Mouse (Mus musculus) mature B cell (primary cell): ENCODE measurements around the gene Krt73.

Experiments used
- in situ Hi-C: fragments of 300-500 bp; cut with MboI; formaldehyde crosslinking; loops from 2 replicates; pipeline ENCODE4 v1.14.3; 2019

Krt73 gene

DNA sequence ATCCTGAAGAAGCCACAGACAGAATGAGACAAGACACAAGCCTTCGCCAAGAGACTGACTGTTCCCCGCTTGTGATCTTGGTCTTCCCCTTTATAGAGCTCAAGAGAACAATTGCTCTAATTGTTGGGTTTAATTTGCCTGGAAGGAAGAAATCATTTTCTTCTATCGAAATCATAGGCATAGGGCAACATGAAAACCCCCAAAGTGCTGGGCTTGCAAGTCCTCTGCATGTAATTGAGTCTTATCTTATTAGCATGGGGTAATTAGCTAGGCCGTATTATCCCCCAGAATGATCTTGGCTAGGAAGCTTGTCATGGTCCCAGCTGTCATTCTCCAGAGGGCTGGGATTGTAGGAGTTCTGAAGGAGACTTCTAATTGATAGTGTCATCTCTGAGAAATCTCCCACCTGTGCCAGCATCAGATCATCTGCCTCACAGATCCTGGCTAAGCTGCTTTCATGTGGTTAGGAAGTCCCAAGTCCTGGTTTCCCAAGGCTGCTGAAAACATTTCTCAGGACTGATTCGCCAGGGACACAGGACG is at the start of gene Krt73:
Krt73 (minus strand) TSS at position 51 of the 540 bp plus-strand sequence.
- in situ Hi-C loops: no loop called here

DNA sequence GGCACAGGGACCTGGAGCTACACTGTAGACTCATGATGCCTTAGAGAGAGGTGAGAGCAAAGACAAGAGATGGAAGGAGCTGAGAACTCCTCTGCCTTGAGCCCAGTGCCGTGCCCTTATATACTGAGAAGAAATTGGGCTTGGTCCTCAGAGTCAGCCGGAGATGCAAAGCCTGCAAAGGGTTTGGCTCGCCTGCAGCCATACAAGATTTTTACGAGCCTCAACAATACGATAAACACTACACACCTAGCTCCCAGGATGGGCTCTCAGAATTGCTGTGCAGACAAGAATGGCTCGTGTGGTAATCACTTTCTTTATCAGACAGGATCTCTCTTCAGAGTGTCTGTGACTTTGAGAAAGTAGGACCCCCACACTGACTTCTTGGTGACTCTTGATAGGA is 48.5 kb upstream of the Krt73 start, which contains the start of gene Krt1:
Krt1 (minus strand) TSS at position 101 of the 400 bp plus-strand sequence.
- in situ Hi-C loops: no loop called here

DNA sequence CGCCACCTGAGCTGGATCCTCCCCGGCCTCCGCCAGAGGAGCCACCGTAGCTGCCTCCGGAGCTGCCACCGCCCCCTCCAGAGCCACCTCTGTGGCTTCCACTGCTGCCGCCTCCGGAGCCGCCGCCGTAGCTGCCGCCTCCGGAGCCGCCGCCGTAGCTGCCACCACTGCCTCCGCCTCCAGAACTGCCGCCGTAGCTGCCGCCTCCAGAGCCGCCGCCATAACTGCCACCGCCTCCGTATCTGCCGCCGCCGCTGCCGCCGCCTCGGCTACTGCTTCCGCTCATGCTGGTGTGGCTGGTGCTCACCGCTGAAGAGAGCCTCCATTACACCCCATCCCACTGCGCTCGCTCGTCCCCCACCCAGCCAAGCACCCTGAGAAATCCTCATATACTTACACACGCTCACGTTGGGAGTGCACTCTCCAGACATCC is 43.8 kb upstream of the Krt73 start:
- in situ Hi-C loops: no loop called here

DNA sequence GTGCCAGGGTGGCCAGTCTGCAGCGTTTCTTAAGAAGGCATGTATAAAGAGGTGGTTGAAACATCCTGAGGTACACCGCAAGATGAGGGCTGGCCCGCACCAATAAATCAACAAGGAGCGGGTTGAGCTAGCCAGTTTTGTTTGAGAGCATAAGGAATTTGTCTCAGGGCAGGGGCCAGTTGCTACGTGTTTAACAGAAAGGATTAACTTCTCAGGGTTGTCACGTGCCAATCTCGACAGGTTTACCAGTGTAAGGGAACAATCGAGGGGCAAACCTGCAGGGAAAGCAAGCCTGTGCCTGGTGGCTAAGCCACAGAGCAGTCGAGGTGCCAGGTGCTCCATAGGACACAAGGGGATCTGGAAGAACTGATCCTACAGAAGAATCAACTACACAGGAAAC is 41.0 kb upstream of the Krt73 start:
- in situ Hi-C loops: no loop called here

DNA sequence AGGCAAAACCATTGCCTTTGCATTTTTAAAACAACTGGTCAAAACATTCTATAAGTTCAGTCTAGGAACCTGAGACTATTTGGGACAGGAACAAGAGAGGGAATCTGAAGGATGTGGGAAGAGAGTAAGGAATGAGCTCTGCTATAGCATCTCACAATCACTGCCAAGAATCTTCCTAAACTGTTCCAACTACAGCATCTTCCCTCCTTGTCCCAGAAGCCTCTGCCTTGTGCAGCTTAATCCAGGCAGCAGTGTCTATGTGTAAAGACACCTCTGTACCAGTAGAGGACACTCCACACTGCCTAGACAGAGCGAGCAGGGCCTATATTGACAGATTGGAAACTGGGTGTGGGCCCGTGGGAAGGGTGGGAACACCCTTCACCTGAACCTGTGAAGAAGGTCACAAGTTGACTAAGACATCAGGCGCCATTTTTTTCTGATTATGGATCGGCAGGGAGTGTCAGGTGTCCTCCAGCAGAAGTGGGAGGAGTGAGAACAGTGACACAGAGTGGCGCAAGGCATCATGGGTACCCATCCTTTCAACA is 32.7 kb upstream of the Krt73 start:
- in situ Hi-C loops: no loop called here

DNA sequence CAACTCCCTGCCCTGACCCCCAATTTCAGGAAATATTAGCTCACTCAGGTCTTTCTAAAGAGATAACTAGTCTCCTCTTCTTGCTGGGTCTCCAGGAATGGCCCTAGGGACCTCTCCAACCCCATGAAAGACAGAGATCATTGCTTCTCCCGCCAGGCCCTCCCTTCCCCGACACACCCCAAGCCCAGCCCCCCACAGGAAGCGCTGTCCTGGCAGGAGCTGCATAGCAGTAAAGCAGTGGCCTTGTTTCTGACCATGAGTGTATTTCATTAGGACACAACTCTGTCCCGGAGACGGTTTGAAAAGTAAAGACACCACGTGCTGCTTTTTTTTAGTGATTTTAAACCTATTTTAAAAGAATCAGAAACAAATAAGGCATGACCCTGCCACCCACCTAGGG is 31.0 kb upstream of the Krt73 start:
- in situ Hi-C loops: no loop called here

DNA sequence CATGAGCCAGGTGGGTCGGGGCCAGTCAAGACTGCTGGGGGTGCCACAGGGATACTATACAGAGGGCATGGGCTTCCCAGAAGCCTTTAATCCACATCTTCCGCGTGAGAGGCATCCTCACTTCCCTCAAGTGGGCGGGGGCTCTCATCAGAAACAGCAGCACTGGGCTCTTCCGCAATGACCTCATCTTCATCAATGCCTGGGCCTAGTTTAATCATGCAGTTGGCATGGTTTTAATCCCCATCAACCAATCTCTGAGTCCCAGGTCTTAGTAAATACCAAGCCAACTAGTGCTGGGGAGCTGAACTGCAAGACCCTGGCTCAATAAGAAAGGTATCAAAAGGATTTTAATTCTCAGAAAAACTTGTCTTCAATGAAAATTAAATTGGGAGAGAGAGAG is 27.3 kb upstream of the Krt73 start:
- in situ Hi-C loops: no loop called here

DNA sequence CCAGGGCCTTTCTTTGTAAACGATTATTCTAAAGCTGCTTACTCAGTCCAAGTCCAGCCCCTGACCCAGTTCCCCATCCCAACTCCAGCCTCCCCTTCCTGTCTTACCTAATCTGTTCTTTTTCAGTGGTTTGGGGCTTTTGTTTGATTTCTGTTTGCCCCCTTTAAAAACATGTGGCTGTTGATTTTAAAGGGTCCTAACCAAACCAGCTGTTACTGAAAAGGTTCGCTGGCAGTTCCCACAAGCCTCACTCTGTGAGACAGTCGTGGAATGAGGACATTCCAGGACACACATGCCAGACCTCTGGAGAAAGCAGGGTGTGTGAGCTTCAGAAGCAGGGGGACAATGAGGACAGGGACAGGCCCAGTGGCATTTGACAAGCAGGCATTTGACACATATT is 19.6 kb upstream of the Krt73 start:
- in situ Hi-C loops: no loop called here

DNA sequence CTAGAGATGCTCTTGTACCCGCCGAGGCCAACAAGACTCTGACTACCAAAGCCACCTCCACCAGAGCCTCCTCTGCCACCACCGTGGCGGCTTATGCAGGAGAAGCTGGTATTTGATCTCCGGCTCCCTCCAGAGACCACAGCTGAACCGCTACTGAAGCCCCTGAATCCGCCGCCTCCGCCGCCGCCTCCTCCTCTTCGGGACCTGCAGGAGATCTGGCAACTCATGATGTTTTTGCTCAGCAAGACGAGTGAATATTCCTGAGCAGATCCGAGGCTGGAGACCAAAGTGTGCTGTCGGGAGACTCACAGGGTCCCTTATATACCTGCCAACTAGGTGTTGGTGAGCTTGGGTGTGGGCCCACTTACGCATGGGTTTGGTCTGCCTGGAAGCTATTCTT is 15.7 kb upstream of the Krt73 start, which contains the start of gene Krt2:
Krt2 (minus strand) TSS at position 295 of the 400 bp plus-strand sequence.
- in situ Hi-C loops: no loop called here

DNA sequence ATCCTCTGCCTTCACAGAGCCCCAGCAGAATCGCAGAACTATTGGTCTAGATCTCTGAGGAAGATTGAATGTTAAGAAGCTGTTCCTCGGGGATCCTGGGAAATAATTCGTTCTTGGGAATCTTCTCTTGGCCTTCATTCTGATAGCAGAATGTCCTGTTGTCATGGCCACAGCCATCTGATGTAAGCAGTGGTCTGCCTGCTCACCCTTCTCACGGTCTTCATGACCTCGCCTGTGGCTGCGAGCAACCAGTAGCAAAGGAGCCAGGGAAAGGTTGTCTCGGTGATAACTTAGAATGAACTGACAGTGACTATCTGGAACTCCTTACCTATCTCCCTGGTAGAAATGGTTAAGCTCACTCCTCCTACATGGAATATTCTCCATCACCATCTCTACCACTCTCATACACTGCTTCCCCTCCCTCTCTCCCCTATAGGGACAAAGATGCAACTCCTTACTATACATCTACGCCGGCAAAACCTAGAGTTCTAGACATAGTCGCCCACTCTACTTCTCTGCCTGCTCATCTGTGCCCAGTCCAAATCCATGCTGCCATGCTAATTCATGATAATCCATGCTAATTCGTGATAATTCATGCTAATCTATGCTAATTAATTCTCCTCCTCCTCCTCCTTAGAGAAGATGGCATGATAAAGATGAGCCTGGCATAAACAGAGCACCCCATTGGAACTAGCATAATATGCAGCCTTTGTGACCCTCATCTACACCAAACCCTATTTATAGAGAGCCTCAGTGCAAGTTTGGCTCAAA is 1.1 kb upstream of the Krt73 start:
- in situ Hi-C loops: no loop called here

DNA sequence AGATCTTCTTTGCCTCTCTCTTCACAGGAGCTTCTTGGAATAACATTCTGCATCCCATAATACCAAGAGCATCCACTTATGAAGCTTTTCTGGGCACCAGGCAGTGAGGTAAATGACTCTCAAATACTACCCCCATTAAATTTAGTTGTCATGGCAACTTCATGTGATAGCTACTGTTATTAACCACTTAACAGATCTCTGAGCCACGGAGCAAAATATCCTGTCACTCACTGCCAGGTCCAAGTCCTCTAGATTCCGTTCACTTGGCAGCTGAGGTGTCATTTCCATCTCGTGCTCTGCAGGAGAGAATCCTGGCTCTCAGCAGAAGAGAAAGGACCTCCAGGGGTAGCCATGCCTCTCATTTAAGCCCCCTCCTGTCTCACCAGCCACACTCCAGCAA is 11.3 kb downstream of the Krt73 start:
- in situ Hi-C loops: no loop called here

DNA sequence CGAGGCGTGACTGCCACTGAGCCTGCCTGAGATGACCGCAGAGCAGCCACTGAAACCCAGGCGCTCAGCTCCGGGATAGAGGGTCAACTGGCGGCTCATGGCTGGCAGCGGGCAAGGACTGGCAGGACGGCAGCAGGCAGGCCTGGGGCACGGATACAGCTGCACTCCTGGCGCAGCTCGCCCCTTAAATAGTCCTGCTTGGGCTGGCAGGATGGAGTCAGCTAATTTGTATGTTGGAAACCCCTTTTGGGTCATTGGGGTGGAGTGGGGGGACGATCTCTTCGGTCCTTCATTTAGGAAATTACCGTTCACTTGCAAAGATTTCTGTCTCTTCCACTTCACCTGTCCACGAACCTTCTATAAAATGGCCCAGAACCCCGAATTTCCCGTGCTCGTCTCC is 15.8 kb downstream of the Krt73 start, which contains the start of gene Krt72:
Krt72 (minus strand) TSS at position 101 of the 400 bp plus-strand sequence.
- in situ Hi-C loops: no loop called here

DNA sequence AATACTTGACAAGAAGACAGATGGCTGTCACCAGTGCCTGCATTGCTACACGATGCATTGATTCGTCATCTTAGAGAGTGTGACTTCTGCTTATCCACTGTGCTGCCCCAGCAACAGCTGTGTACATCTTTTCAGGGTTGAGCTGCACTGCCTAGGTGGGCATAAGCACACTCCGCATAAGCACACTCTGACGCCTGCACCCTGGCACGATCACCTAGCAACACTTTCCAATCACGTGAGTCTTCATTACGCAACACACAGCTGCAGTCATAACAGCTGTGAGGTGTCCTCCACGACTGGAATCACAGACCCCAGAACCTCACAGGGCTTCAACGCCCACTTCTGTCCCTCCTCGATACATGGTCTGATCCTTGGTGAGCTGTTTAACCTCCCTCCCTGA is 28.7 kb downstream of the Krt73 start:
- in situ Hi-C loops: no loop called here

DNA sequence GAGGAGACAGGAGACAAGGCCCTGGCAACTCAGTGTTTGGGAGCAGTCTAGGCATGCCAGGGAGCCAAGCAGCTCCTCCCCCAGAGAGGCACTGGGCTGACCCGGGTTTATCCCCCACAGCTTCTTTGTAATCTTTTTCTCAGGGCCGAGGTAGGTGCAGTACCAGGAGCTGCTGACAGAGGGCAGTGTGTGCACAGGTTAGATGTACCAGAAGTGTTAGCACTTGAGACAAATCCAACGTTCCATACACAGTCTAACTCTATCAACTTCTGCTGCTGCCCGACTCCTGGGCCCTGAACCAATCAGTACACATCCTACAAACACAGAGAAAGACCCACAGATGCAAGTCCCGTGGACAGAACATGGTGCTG is 29.4 kb downstream of the Krt73 start:
- in situ Hi-C loops: no loop called here

DNA sequence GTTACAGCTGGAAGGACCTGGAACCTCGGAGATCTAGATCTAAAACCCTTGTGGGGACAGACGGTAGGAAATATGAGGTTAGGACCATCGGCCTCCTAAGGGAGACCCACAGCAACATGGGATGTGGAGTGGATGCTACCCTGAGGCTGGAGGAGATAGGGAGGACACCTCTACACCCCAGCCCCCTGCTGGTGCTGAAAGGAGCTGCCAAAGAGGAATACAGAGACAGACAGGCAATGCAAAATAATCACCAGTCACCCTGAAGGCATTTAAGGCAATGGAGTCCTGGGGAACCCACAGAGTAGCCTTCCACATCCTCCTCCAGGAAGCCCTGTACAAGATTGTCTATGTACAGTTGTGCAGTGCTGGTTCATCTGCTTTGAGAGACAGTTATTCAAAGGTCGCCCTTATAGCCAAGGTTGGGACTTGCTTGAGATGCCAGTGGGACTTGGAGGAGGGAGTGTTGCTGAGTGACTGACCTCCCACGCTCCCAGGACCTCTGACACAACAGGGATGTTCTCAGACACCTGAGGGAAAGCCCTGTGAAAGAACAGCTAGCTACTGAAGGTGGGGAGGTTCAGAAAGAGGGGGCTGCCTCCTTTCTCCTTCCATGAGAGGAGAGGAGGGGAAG is 30.0 kb downstream of the Krt73 start:
- in situ Hi-C loops: no loop called here

DNA sequence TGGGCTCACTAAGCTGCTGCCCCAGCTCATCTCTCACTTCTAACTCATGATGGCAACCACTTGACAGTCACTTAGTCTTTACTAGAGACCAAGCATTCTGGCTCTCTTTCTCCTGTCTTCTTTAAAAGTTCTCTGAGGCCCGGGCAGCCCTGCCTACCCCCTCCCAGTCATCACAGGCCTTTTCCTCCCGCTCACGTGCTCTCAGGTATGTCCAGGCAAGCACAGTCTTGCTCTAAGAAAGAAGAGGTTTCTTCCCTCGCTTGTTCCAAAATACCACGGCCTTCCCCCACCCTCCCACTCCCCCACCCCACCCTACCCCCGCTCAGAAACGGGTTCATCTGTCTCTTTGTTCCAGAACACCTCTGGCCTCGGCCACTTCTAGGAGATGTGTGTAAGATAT is 31.9 kb downstream of the Krt73 start:
- in situ Hi-C loops: no loop called here
